Mouse (Mus musculus) c-Kit-positive CD71-negative TER-119-negative erythroid progenitor cells, embryonic 14.5 days (primary cell): ENCODE data around the gene Elp1.

ENCODE experiments used
- DNase-seq: peaks from one replicate; pipeline ENCODE4 v3.0.0-alpha.2; 2013; ENCODE audit warnings: low read depth

The Elp1 gene

DNA sequence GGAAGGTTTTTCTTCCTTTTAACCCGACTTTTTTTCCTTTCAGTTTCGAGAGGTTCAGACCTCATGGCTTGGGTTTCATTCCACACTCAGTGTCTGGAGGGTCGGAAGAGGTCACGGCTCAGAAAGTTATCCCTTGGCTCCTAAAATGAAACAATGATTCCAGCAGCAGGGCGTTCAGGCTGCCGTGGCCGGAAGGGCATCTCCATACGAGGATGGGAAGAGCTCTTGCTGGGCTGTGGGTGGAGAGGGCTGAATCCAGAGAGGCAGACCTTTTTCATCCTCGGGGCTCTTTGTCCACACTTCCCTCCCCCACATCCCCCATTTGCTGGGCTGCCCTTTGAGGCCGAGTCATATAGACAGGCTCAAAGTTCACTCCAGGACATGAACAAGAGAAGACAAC lies 99.9 kb downstream of the Elp1 start:
- no peak for DNase-seq
